Mouse (Mus musculus): ENCODE data around the gene Hist1h1d. TPM values are rescaled to one million over a fixed set of nuclear protein-coding genes. Genes with fewer than 3 reads are reported as not detected.

Gene Hist1h1d
- polyA plus RNA-seq, 1 experiment from 2014 or later, result 0.52 TPM

Other genes with a start within 250 kb of the Hist1h1d start
- gene Zfp322a, start 184.1 kb upstream of the Hist1h1d start, polyA plus RNA-seq (2014; fragmentation: Illumina TruSeq; extraction: RNeasy Lipid Tissue Mini Kit (QIAGEN cat#74804); ENCODE audit: low replicate concordance), result 62.6 TPM
- gene Abt1, start 129.4 kb upstream of the Hist1h1d start, polyA plus RNA-seq (2014; fragmentation: Illumina TruSeq; extraction: RNeasy Lipid Tissue Mini Kit (QIAGEN cat#74804); ENCODE audit: low replicate concordance), result 1.4 TPM
- gene Btn1a1, start 87.4 kb upstream of the Hist1h1d start, polyA plus RNA-seq (2014; fragmentation: Illumina TruSeq; extraction: RNeasy Lipid Tissue Mini Kit (QIAGEN cat#74804); ENCODE audit: low replicate concordance), result not detected
- gene Btn2a2, start 64.4 kb upstream of the Hist1h1d start, polyA plus RNA-seq (2014; fragmentation: Illumina TruSeq; extraction: RNeasy Lipid Tissue Mini Kit (QIAGEN cat#74804); ENCODE audit: low replicate concordance), result not detected
- not detected for gene Hist1h4h, start 22.2 kb upstream of the Hist1h1d start, polyA plus RNA-seq (2014; fragmentation: Illumina TruSeq; extraction: RNeasy Lipid Tissue Mini Kit (QIAGEN cat#74804); ENCODE audit: low replicate concordance)
- gene Hist1h2af, start 19.4 kb upstream of the Hist1h1d start, polyA plus RNA-seq (2014; fragmentation: Illumina TruSeq; extraction: RNeasy Lipid Tissue Mini Kit (QIAGEN cat#74804); ENCODE audit: low replicate concordance), result not detected
- gene Hist1h3g, start 17.8 kb upstream of the Hist1h1d start, polyA plus RNA-seq (2014; fragmentation: Illumina TruSeq; extraction: RNeasy Lipid Tissue Mini Kit (QIAGEN cat#74804); ENCODE audit: low replicate concordance), result not detected
- gene Hist1h2bh, start 9.9 kb upstream of the Hist1h1d start, polyA plus RNA-seq (2014; fragmentation: Illumina TruSeq; extraction: RNeasy Lipid Tissue Mini Kit (QIAGEN cat#74804); ENCODE audit: low replicate concordance), result 0.59 TPM
- not detected for gene Hist1h3f, start 9.2 kb upstream of the Hist1h1d start, polyA plus RNA-seq (2014; fragmentation: Illumina TruSeq; extraction: RNeasy Lipid Tissue Mini Kit (QIAGEN cat#74804); ENCODE audit: low replicate concordance)
- gene Hist1h4f, start 1.6 kb upstream of the Hist1h1d start, polyA plus RNA-seq (2014; fragmentation: Illumina TruSeq; extraction: RNeasy Lipid Tissue Mini Kit (QIAGEN cat#74804); ENCODE audit: low replicate concordance), result not detected
- 0.56 TPM for gene Hist1h3e, start 9.1 kb downstream of the Hist1h1d start, polyA plus RNA-seq (2014; fragmentation: Illumina TruSeq; extraction: RNeasy Lipid Tissue Mini Kit (QIAGEN cat#74804); ENCODE audit: low replicate concordance)
- 0.97 TPM for gene Hist1h2ae, start 18.0 kb downstream of the Hist1h1d start, polyA plus RNA-seq (2014; fragmentation: Illumina TruSeq; extraction: RNeasy Lipid Tissue Mini Kit (QIAGEN cat#74804); ENCODE audit: low replicate concordance)
- 0.85 TPM for gene Hist1h2bg, start 18.1 kb downstream of the Hist1h1d start, polyA plus RNA-seq (2014; fragmentation: Illumina TruSeq; extraction: RNeasy Lipid Tissue Mini Kit (QIAGEN cat#74804); ENCODE audit: low replicate concordance)
- gene Hist1h2bf, start 20.9 kb downstream of the Hist1h1d start, polyA plus RNA-seq (2014; fragmentation: Illumina TruSeq; extraction: RNeasy Lipid Tissue Mini Kit (QIAGEN cat#74804); ENCODE audit: low replicate concordance), result not detected
- gene Hist1h2ad, start 21.1 kb downstream of the Hist1h1d start, polyA plus RNA-seq (2014; fragmentation: Illumina TruSeq; extraction: RNeasy Lipid Tissue Mini Kit (QIAGEN cat#74804); ENCODE audit: low replicate concordance), result not detected
- 1.4 TPM for gene Hist1h3d, start 22.5 kb downstream of the Hist1h1d start, polyA plus RNA-seq (2014; fragmentation: Illumina TruSeq; extraction: RNeasy Lipid Tissue Mini Kit (QIAGEN cat#74804); ENCODE audit: low replicate concordance)
- gene Hist1h4d, start 28.3 kb downstream of the Hist1h1d start, polyA plus RNA-seq (2014; fragmentation: Illumina TruSeq; extraction: RNeasy Lipid Tissue Mini Kit (QIAGEN cat#74804); ENCODE audit: low replicate concordance), result 0.67 TPM
- gene Hist1h2be, start 67.9 kb downstream of the Hist1h1d start, polyA plus RNA-seq (2014; fragmentation: Illumina TruSeq; extraction: RNeasy Lipid Tissue Mini Kit (QIAGEN cat#74804); ENCODE audit: low replicate concordance), result 2.2 TPM
- gene Hist1h1e, start 69.3 kb downstream of the Hist1h1d start, polyA plus RNA-seq (2014; fragmentation: Illumina TruSeq; extraction: RNeasy Lipid Tissue Mini Kit (QIAGEN cat#74804); ENCODE audit: low replicate concordance), result 0.30 TPM
- gene Hist1h2ac, start 130.7 kb downstream of the Hist1h1d start, polyA plus RNA-seq (2014; fragmentation: Illumina TruSeq; extraction: RNeasy Lipid Tissue Mini Kit (QIAGEN cat#74804); ENCODE audit: low replicate concordance), result 1.2 TPM
- gene Hist1h2bc, start 130.9 kb downstream of the Hist1h1d start, polyA plus RNA-seq (2014; fragmentation: Illumina TruSeq; extraction: RNeasy Lipid Tissue Mini Kit (QIAGEN cat#74804); ENCODE audit: low replicate concordance), result 239 TPM
- not detected for gene Hist1h1t, start 142.6 kb downstream of the Hist1h1d start, polyA plus RNA-seq (2014; fragmentation: Illumina TruSeq; extraction: RNeasy Lipid Tissue Mini Kit (QIAGEN cat#74804); ENCODE audit: low replicate concordance)
- 1.6 TPM for gene Hist1h4c, start 145.2 kb downstream of the Hist1h1d start, polyA plus RNA-seq (2014; fragmentation: Illumina TruSeq; extraction: RNeasy Lipid Tissue Mini Kit (QIAGEN cat#74804); ENCODE audit: low replicate concordance)
- gene Hfe, start 157.6 kb downstream of the Hist1h1d start, polyA plus RNA-seq (2014; fragmentation: Illumina TruSeq; extraction: RNeasy Lipid Tissue Mini Kit (QIAGEN cat#74804); ENCODE audit: low replicate concordance), result 13.5 TPM
- 15.6 TPM for gene Hist1h1c, start 185.5 kb downstream of the Hist1h1d start, polyA plus RNA-seq (2014; fragmentation: Illumina TruSeq; extraction: RNeasy Lipid Tissue Mini Kit (QIAGEN cat#74804); ENCODE audit: low replicate concordance)
- gene Hist1h3c, start 192.3 kb downstream of the Hist1h1d start, polyA plus RNA-seq (2014; fragmentation: Illumina TruSeq; extraction: RNeasy Lipid Tissue Mini Kit (QIAGEN cat#74804); ENCODE audit: low replicate concordance), result not detected
- gene Hist1h2bb, start 193.5 kb downstream of the Hist1h1d start, polyA plus RNA-seq (2014; fragmentation: Illumina TruSeq; extraction: RNeasy Lipid Tissue Mini Kit (QIAGEN cat#74804); ENCODE audit: low replicate concordance), result not detected
- gene Hist1h2ab, start 197.9 kb downstream of the Hist1h1d start, polyA plus RNA-seq (2014; fragmentation: Illumina TruSeq; extraction: RNeasy Lipid Tissue Mini Kit (QIAGEN cat#74804); ENCODE audit: low replicate concordance), result not detected
- gene Hist1h3b, start 199.0 kb downstream of the Hist1h1d start, polyA plus RNA-seq (2014; fragmentation: Illumina TruSeq; extraction: RNeasy Lipid Tissue Mini Kit (QIAGEN cat#74804); ENCODE audit: low replicate concordance), result not detected
- gene Hist1h4b, start 203.8 kb downstream of the Hist1h1d start, polyA plus RNA-seq (2014; fragmentation: Illumina TruSeq; extraction: RNeasy Lipid Tissue Mini Kit (QIAGEN cat#74804); ENCODE audit: low replicate concordance), result not detected
- not detected for gene Hist1h4a, start 208.0 kb downstream of the Hist1h1d start, polyA plus RNA-seq (2014; fragmentation: Illumina TruSeq; extraction: RNeasy Lipid Tissue Mini Kit (QIAGEN cat#74804); ENCODE audit: low replicate concordance)
- not detected for gene Hist1h3a, start 209.1 kb downstream of the Hist1h1d start, polyA plus RNA-seq (2014; fragmentation: Illumina TruSeq; extraction: RNeasy Lipid Tissue Mini Kit (QIAGEN cat#74804); ENCODE audit: low replicate concordance)
- not detected for gene Hist1h1a, start 210.4 kb downstream of the Hist1h1d start, polyA plus RNA-seq (2014; fragmentation: Illumina TruSeq; extraction: RNeasy Lipid Tissue Mini Kit (QIAGEN cat#74804); ENCODE audit: low replicate concordance)
- gene Trim38, start 216.7 kb downstream of the Hist1h1d start, polyA plus RNA-seq (2014; fragmentation: Illumina TruSeq; extraction: RNeasy Lipid Tissue Mini Kit (QIAGEN cat#74804); ENCODE audit: low replicate concordance), result 67.0 TPM

Measured in small intestine, adult 10 weeks (tissue).